Mouse (Mus musculus) MEL (cell line): ENCODE results near the gene Lmtk3. TPM values are rescaled to one million over a fixed set of nuclear protein-coding genes. Genes with fewer than 3 reads are reported as not detected.

ENCODE experiments used
- DNase-seq: peaks from one replicate; pipeline ENCODE4 v3.0.0; 2011; ENCODE audit warnings: low read depth, low spot score
- H3K27ac ChIP-seq: 2 replicates; pipeline ENCODE4 v1.5.1; 2012; ENCODE audit warnings: low read depth, mild to moderate bottlenecking, control low read depth, low read length, moderate library complexity; ENCODE audit not compliant: control insufficient read depth
- H3K27me3 ChIP-seq, 2 experiments: fragments of 150-350 bp in 1 of 2; sonication (generic) in 1 of 2; 2 replicates each; pipeline ENCODE4 v1.6.1; 2012; ENCODE audit warnings: low read length in 2 of 2, mild to moderate bottlenecking in 2 of 2, improper control_type of control experiment in 1 of 2, moderate library complexity in 1 of 2; ENCODE audit not compliant: insufficient read depth in 2 of 2, control insufficient read depth in 1 of 2
- H3K36me3 ChIP-seq, 2 experiments: 2 replicates each; pipeline ENCODE4 v1.6.1; 2012 to 2014; ENCODE audit warnings: low read length in 2 of 2, improper control_type of control experiment in 1 of 2, inconsistent platforms in 1 of 2, mild to moderate bottlenecking in 1 of 2; ENCODE audit not compliant: insufficient read depth in 2 of 2, control insufficient read depth in 1 of 2
- H3K4me1 ChIP-seq, 2 experiments: fragments of 150-350 bp in 1 of 2; sonication (generic) in 1 of 2; 2 replicates each; pipeline ENCODE4 v1.6.1; 2012; ENCODE audit warnings: low read length in 2 of 2, improper control_type of control experiment in 1 of 2, mild to moderate bottlenecking in 1 of 2; ENCODE audit not compliant: insufficient read depth in 2 of 2, control insufficient read depth in 1 of 2
- H3K4me3 ChIP-seq, 2 experiments: fragments of 150-350 bp in 1 of 2; sonication (generic) in 1 of 2; 2 replicates each; pipeline ENCODE4 v1.5.1; 2012; ENCODE audit warnings: low read depth in 2 of 2, low read length in 2 of 2, mild to moderate bottlenecking in 2 of 2, moderate library complexity in 2 of 2, control low read depth in 1 of 2, improper control_type of control experiment in 1 of 2; ENCODE audit not compliant: control insufficient read depth in 1 of 2, insufficient read depth in 1 of 2
- H3K79me2 ChIP-seq: 2 replicates; pipeline ENCODE4 v1.6.1; 2012; ENCODE audit warnings: mild to moderate bottlenecking, low read length, moderate library complexity; ENCODE audit not compliant: control insufficient read depth, poor library complexity, insufficient read depth
- H3K9ac ChIP-seq: 2 replicates; pipeline ENCODE4 v1.6.1; 2012; ENCODE audit warnings: low read depth, mild to moderate bottlenecking, control low read depth, low read length, moderate library complexity; ENCODE audit not compliant: control insufficient read depth, poor library complexity, severe bottlenecking
- H3K9me3 ChIP-seq: fragments of 150-350 bp; sonication (generic); replicated peaks from 2 replicates; pipeline ENCODE4 v1.6.1; 2012; ENCODE audit warnings: mild to moderate bottlenecking, low read length, improper control_type of control experiment, moderate library complexity; ENCODE audit not compliant: insufficient read depth
- CHD1 ChIP-seq: IDR thresholded peaks from 2 replicates; pipeline ENCODE4 v1.6.1; 2012; ENCODE audit warnings: low read depth, mild to moderate bottlenecking, inconsistent platforms, low read length, improper control_type of control experiment
- CHD2 ChIP-seq: IDR thresholded peaks from 2 replicates; pipeline ENCODE4 v1.6.1; 2011; ENCODE audit warnings: low read length, improper control_type of control experiment
- CTCF ChIP-seq, 3 experiments: IDR thresholded peaks in 2 of 3; conservative IDR thresholded peaks in 1 of 3; 2 replicates each; pipeline ENCODE4 v1.5.1; 2011 to 2012; ENCODE audit warnings: low read length in 3 of 3, low read depth in 2 of 3, mild to moderate bottlenecking in 2 of 3, improper control_type of control experiment in 1 of 3, inconsistent platforms in 1 of 3, mixed read lengths in 1 of 3, moderate library complexity in 1 of 3; ENCODE audit not compliant: control insufficient read depth in 1 of 3, insufficient read depth in 1 of 3, poor library complexity in 1 of 3, severe bottlenecking in 1 of 3
- E2F4 ChIP-seq: IDR thresholded peaks from 2 replicates; pipeline ENCODE4 v1.6.1; 2011; ENCODE audit warnings: low read depth, low read length, improper control_type of control experiment, borderline replicate concordance
- MYC ChIP-seq: IDR thresholded peaks from 2 replicates; pipeline ENCODE4 v1.6.1; 2011; ENCODE audit warnings: low read depth, mild to moderate bottlenecking, low read length, improper control_type of control experiment, moderate library complexity
- POLR2A ChIP-seq, 2 experiments: IDR thresholded peaks; 2 replicates each; pipeline ENCODE4 v1.6.1; 2011 to 2012; ENCODE audit warnings: low read length in 2 of 2, mild to moderate bottlenecking in 2 of 2, control low read depth in 1 of 2, improper control_type of control experiment in 1 of 2, low read depth in 1 of 2, moderate library complexity in 1 of 2; ENCODE audit not compliant: control insufficient read depth in 1 of 2, insufficient read depth in 1 of 2, poor library complexity in 1 of 2
- RAD21 ChIP-seq: IDR thresholded peaks from 2 replicates; pipeline ENCODE4 v1.6.1; 2011; ENCODE audit warnings: mild to moderate bottlenecking, low read depth, low read length, improper control_type of control experiment
- SMC3 ChIP-seq: IDR thresholded peaks from 2 replicates; pipeline ENCODE4 v1.6.1; 2011; ENCODE audit warnings: low read depth, low read length, improper control_type of control experiment
- USF1 ChIP-seq: IDR thresholded peaks from 2 replicates; pipeline ENCODE4 v1.6.1; 2014; ENCODE audit warnings: low read depth, mild to moderate bottlenecking, inconsistent platforms, low read length, improper control_type of control experiment, moderate library complexity
- ZC3H11A ChIP-seq: IDR thresholded peaks from 2 replicates; pipeline ENCODE4 v1.6.1; 2012; ENCODE audit warnings: low read depth, mild to moderate bottlenecking, inconsistent platforms, low read length, improper control_type of control experiment
- ZKSCAN1 ChIP-seq: IDR thresholded peaks from 2 replicates; pipeline ENCODE4 v1.6.1; 2012; ENCODE audit warnings: low read depth, mild to moderate bottlenecking, inconsistent platforms, low read length, improper control_type of control experiment, moderate library complexity
- polyA plus RNA-seq, 2 experiments: library from polyadenylated mRNA; stranded (reverse) in 1 of 2; unstranded in 1 of 2; fragments of >175 nt in 1 of 2; fragments of >200 nt in 1 of 2; gene quantifications; 2 replicates each; pipeline versions ENCODE4 v1.2.1 to v1.2.4; 2012; ENCODE audit warnings: low replicate concordance in 2 of 2, low read depth in 1 of 2; ENCODE audit not compliant: insufficient read length in 2 of 2, insufficient read depth in 1 of 2, missing spikeins in 1 of 2
- total RNA-seq: library from RNA; depleted of rRNA; stranded (reverse); fragments of 300-350 nt; gene quantifications from 2 replicates; pipeline ENCODE4 v1.2.3, GENCODE M21; 2012

Gene Lmtk3
- total and polyA plus RNA-seq, 3 experiments, result 0.04 to 0.40 TPM; not detected in 1

DNA sequence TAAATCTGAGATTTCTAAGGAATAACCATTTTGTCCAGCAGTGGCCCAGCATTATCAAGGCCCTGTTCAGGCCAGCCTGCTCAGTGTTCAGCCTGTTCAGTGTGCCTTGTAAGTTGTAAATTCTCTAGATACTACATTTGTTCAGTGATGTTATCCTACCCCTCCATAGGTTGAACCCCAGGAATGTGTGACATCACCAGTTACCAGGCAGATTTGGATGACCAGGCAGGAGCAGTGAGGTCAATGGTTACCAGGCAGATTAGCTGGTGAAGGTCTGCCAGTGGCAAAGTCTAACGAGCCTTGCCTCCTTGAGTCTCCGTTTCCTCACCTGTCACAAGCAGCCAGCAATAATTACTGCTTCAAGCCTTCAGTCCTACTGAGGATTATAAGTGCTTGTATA, 39.2 kb upstream of the Lmtk3 start:
- Histone ChIP-seq H3K27me3 (no peaks in the 10 kb centered on the region), H3K27ac (no peak overlapping the region), H3K36me3 (peaks cover 0 to 8% of the 10 kb centered on the region in 2 experiments; a peak in 1 of 4 replicates), H3K9me3 (no peaks in the 10 kb centered on the region), H3K4me1 (peaks cover 0 to 16% of the 10 kb centered on the region in 2 experiments; a peak in 2 of 4 replicates), H3K79me2 (no peaks in the 10 kb centered on the region), H3K4me3 (no peak overlapping the region), H3K9ac (no peak overlapping the region)
- TF ChIP-seq POLR2A (IDR thresholded peaks at IDR 0.05; ENCODE audit: control insufficient read depth in 1 of 2, insufficient read depth in 1 of 2, low read depth in 1 of 2, low read length in 2 of 2, poor library complexity in 1 of 2), result no peak
- TF ChIP-seq CHD2, result peak; percentile 93
- DNase-seq, result peak; percentile 78

DNA sequence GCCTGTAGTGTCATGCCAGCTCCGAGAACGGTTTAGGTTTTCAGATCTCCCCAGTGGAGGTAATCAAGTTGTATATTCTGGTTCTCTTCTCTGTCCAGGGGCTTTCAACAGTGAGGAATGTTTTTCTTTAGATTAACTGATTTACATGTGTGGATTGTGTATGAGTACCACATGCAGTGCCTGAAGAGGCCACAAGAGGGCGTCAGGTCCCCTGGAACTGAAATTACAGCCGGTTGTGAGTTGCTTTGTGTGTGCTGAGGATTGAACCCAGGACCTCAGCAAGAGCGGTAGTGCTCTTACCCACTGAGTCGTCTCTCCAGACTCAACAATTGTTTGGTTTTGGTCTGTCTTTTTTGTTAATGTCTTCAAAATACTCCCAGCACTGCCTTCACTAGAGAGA, 37.0 kb upstream of the Lmtk3 start:
- Histone ChIP-seq H3K79me2 (no peaks in the 10 kb centered on the region), H3K9me3 (no peaks in the 10 kb centered on the region), H3K27me3 (no peaks in the 10 kb centered on the region), H3K9ac (no peak overlapping the region), H3K4me3 (no peak overlapping the region), H3K27ac (no peak overlapping the region), H3K4me1 (peaks cover 0 to 8% of the 10 kb centered on the region in 2 experiments; a peak in 2 of 4 replicates), H3K36me3 (peaks cover 0 to 4% of the 10 kb centered on the region in 2 experiments; a peak in 1 of 4 replicates)
- DNase-seq, result peak; percentile 58
- no peak for TF ChIP-seq MYC
- TF ChIP-seq RAD21, result peak; percentile 56
- TF ChIP-seq CTCF (IDR thresholded peaks at IDR 0.05 in 2 of 3, conservative IDR thresholded peaks at IDR 0.05 in 1 of 3; ENCODE audit: control insufficient read depth in 1 of 3, insufficient read depth in 1 of 3, low read depth in 2 of 3, low read length in 3 of 3, poor library complexity in 1 of 3, severe bottlenecking in 1 of 3), result peak; percentile 66 to 81 (median 77)
- peak; percentile 78 for TF ChIP-seq SMC3
- TF ChIP-seq E2F4, result no peak
- peak; percentile 38; the same call in 1 of the 2 replicates for TF ChIP-seq ZC3H11A
- TF ChIP-seq USF1, result no peak
- TF ChIP-seq CHD1, result no peak

DNA sequence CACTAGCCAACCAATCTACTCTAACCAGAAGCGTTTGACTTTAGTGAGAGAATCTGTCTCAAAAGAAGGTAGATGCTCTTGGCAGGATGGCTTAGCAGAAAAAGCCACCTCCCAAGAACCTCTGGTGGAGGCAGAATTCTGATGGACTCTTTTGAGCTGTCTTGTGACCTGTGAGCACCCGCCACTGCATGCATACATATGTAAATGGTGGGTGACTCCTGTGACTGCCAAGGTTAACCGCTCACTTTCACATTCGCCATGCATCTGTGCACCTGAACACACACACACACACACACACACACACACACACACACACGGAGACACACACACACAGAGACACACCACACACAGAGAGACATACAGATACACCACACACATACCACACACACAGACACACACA, 36.1 kb upstream of the Lmtk3 start:
- DNase-seq, result no peak

More for the DNA sequence above, 36.1 kb upstream of the Lmtk3 start:
- Histone ChIP-seq H3K79me2 (no peaks in the 10 kb centered on the region), H3K9me3 (no peaks in the 10 kb centered on the region), H3K27me3 (0 out of 4 replicates have a peak, but pooled peaks cover 0 to 2% of the 10 kb centered on the region in 2 experiments)
- TF ChIP-seq ZKSCAN1 (no peak), MYC (no peak)
- TF ChIP-seq, all 39 proteins: peak for 0
- H3K27ac ChIP-seq, result no peak overlapping the region
- H3K9ac ChIP-seq, result no peak overlapping the region
- no peak overlapping the region for H3K4me3 ChIP-seq
- no peaks in the 10 kb centered on the region for H3K4me1 ChIP-seq
- no peaks in the 10 kb centered on the region for H3K36me3 ChIP-seq
